Mouse (Mus musculus): ENCODE data around the gene Fchsd2.

GRCm38 (mm10) chr7:101128536-101128935 lies 35.9 kb downstream of the Fchsd2 start:
- TF ChIP-seq CTCF (IDR thresholded peaks at IDR 0.05; ENCODE audit: low read depth, low read length) (no peak), POLR2A (IDR thresholded peaks at IDR 0.05; ENCODE audit: borderline replicate concordance, low read depth, low read length) (no peak)

Data from bone marrow macrophage, adult 2 months (primary cell).